Mouse (Mus musculus): ENCODE data around the gene Duoxa1. TPM values are rescaled to one million over a fixed set of nuclear protein-coding genes. Genes with fewer than 3 reads are reported as not detected.

Duoxa1 gene
- polyA plus RNA-seq, 1 experiment, result not detected

GRCm38 (mm10) chr2:122325361-122325760 is 11.8 kb upstream of the Duoxa1 start:
- no peak overlapping the region for H3K27ac ChIP-seq (ENCODE audit: insufficient read depth, low read length)
- H3K36me3 ChIP-seq (ENCODE audit: control insufficient read depth, insufficient read depth, low read length, poor library complexity, severe bottlenecking), result no peaks in the 10 kb centered on the region
- H3K4me3 ChIP-seq (ENCODE audit: low read depth, low read length), result no peak overlapping the region
- no peaks in the 10 kb centered on the region for H3K4me1 ChIP-seq (ENCODE audit: control insufficient read depth, insufficient read depth, low read length)
- no peaks in the 10 kb centered on the region for H3K9me3 ChIP-seq (replicated peaks; ENCODE audit: control insufficient read depth, insufficient read depth, low read length, poor library complexity, severe bottlenecking)
- no peaks in the 10 kb centered on the region for H3K27me3 ChIP-seq (ENCODE audit: control insufficient read depth, insufficient read depth, low read length, poor library complexity, severe bottlenecking)
- no peak overlapping the region for H3K9ac ChIP-seq (ENCODE audit: low read depth, poor library complexity, severe bottlenecking)
- no peak for TF ChIP-seq CTCF (IDR thresholded peaks at IDR 0.05; ENCODE audit: low read depth, low read length)
- TF ChIP-seq EP300 (IDR thresholded peaks at IDR 0.05; ENCODE audit: insufficient read depth, low read depth, low read length), result no peak
- no peak for TF ChIP-seq POLR2A (IDR thresholded peaks at IDR 0.05; ENCODE audit: insufficient read depth, low read length)

GRCm38 (mm10) chr2:122324586-122324985 is 11.1 kb upstream of the Duoxa1 start:
- H3K4me3 ChIP-seq (ENCODE audit: low read depth, low read length), result no peak overlapping the region
- TF ChIP-seq EP300 (IDR thresholded peaks at IDR 0.05; ENCODE audit: insufficient read depth, low read depth, low read length) (no peak), CTCF (IDR thresholded peaks at IDR 0.05; ENCODE audit: low read depth, low read length) (no peak), POLR2A (IDR thresholded peaks at IDR 0.05; ENCODE audit: insufficient read depth, low read length) (no peak)
- H3K9ac ChIP-seq (ENCODE audit: low read depth, poor library complexity, severe bottlenecking), result no peak overlapping the region
- no peaks in the 10 kb centered on the region for H3K9me3 ChIP-seq (replicated peaks; ENCODE audit: control insufficient read depth, insufficient read depth, low read length, poor library complexity, severe bottlenecking)
- no peaks in the 10 kb centered on the region for H3K27me3 ChIP-seq (ENCODE audit: control insufficient read depth, insufficient read depth, low read length, poor library complexity, severe bottlenecking)
- H3K4me1 ChIP-seq (ENCODE audit: control insufficient read depth, insufficient read depth, low read length), result no peaks in the 10 kb centered on the region
- no peaks in the 10 kb centered on the region for H3K36me3 ChIP-seq (ENCODE audit: control insufficient read depth, insufficient read depth, low read length, poor library complexity, severe bottlenecking)
- no peak overlapping the region for H3K27ac ChIP-seq (ENCODE audit: insufficient read depth, low read length)

GRCm38 (mm10) chr2:122323960-122324359 is 10.4 kb upstream of the Duoxa1 start:
- H3K9ac ChIP-seq (ENCODE audit: low read depth, poor library complexity, severe bottlenecking), result no peak overlapping the region
- H3K4me3 ChIP-seq (ENCODE audit: low read depth, low read length), result no peak overlapping the region
- H3K36me3 ChIP-seq (ENCODE audit: control insufficient read depth, insufficient read depth, low read length, poor library complexity, severe bottlenecking), result no peaks in the 10 kb centered on the region
- H3K4me1 ChIP-seq (ENCODE audit: control insufficient read depth, insufficient read depth, low read length), result no peaks in the 10 kb centered on the region
- no peaks in the 10 kb centered on the region for H3K9me3 ChIP-seq (replicated peaks; ENCODE audit: control insufficient read depth, insufficient read depth, low read length, poor library complexity, severe bottlenecking)
- TF ChIP-seq POLR2A (IDR thresholded peaks at IDR 0.05; ENCODE audit: insufficient read depth, low read length) (no peak), CTCF (IDR thresholded peaks at IDR 0.05; ENCODE audit: low read depth, low read length) (no peak)
- no peak overlapping the region for H3K27ac ChIP-seq (ENCODE audit: insufficient read depth, low read length)
- no peaks in the 10 kb centered on the region for H3K27me3 ChIP-seq (ENCODE audit: control insufficient read depth, insufficient read depth, low read length, poor library complexity, severe bottlenecking)

- H3K9me3 ChIP-seq (replicated peaks; ENCODE audit: control insufficient read depth, insufficient read depth, low read length, poor library complexity, severe bottlenecking), result no peaks in the 10 kb centered on the region
- TF ChIP-seq POLR2A (IDR thresholded peaks at IDR 0.05; ENCODE audit: insufficient read depth, low read length) (no peak), EP300 (IDR thresholded peaks at IDR 0.05; ENCODE audit: insufficient read depth, low read depth, low read length) (no peak), CTCF (IDR thresholded peaks at IDR 0.05; ENCODE audit: low read depth, low read length) (no peak)
- H3K4me3 ChIP-seq (ENCODE audit: low read depth, low read length), result no peak overlapping the region
- no peaks in the 10 kb centered on the region for H3K4me1 ChIP-seq (ENCODE audit: control insufficient read depth, insufficient read depth, low read length)
- 0 out of 2 replicates have a peak, but pooled peaks cover 2% of the 10 kb centered on the region for H3K27me3 ChIP-seq (ENCODE audit: control insufficient read depth, insufficient read depth, low read length, poor library complexity, severe bottlenecking)
- no peak overlapping the region for H3K27ac ChIP-seq (ENCODE audit: insufficient read depth, low read length)
- H3K9ac ChIP-seq (ENCODE audit: low read depth, poor library complexity, severe bottlenecking), result no peak overlapping the region
- H3K36me3 ChIP-seq (ENCODE audit: control insufficient read depth, insufficient read depth, low read length, poor library complexity, severe bottlenecking), result no peaks in the 10 kb centered on the region
Observed at GRCm38 (mm10) chr2:122317384-122317783, 3.9 kb upstream of the Duoxa1 start.

DNA sequence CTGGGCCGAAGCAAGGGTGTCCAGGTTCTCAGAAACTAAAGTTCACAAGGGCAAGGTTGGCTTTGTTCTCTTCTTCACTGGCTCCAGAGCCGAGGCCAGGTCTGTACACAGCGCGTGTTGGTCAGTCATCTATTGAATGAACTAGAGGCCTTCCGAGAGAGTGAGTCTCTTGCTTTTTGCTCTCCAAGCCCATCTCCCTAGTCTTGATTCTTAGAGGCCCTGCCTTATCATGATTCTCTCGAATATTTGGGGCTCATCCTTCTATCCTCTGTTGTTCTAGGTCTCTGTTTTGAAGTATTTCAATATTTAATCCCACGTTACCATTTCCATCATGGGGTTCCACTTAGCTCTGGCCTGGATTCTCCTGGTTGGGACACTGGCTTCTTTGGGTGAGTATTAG is 1.8 kb upstream of the Duoxa1 start, which contains the start of gene Duox1:
Duox1 (plus strand) TSS at position 301 of the 400 bp plus-strand sequence.
- H3K9me3 ChIP-seq (replicated peaks; ENCODE audit: control insufficient read depth, insufficient read depth, low read length, poor library complexity, severe bottlenecking), result no peaks in the 10 kb centered on the region
- H3K4me1 ChIP-seq (ENCODE audit: control insufficient read depth, insufficient read depth, low read length), result no peaks in the 10 kb centered on the region
- no peaks in the 10 kb centered on the region for H3K36me3 ChIP-seq (ENCODE audit: control insufficient read depth, insufficient read depth, low read length, poor library complexity, severe bottlenecking)
- H3K27ac ChIP-seq (ENCODE audit: insufficient read depth, low read length), result no peak within 1 kb of the TSS
- TF ChIP-seq CTCF (IDR thresholded peaks at IDR 0.05; ENCODE audit: low read depth, low read length) (no peak), EP300 (IDR thresholded peaks at IDR 0.05; ENCODE audit: insufficient read depth, low read depth, low read length) (no peak), POLR2A (IDR thresholded peaks at IDR 0.05; ENCODE audit: insufficient read depth, low read length) (no peak)
- H3K4me3 ChIP-seq (ENCODE audit: low read depth, low read length), result no peak within 1 kb of the TSS
- H3K9ac ChIP-seq (ENCODE audit: low read depth, poor library complexity, severe bottlenecking), result no peak within 1 kb of the TSS
- 0 out of 2 replicates have a peak, but pooled peaks cover 2% of the 10 kb centered on the region for H3K27me3 ChIP-seq (ENCODE audit: control insufficient read depth, insufficient read depth, low read length, poor library complexity, severe bottlenecking)

GRCm38 (mm10) chr2:122312722-122313417 is 660 bp downstream of the Duoxa1 start:
- no peak overlapping the region for H3K9ac ChIP-seq (ENCODE audit: low read depth, poor library complexity, severe bottlenecking)
- H3K27me3 ChIP-seq (ENCODE audit: control insufficient read depth, insufficient read depth, low read length, poor library complexity, severe bottlenecking), result 0 out of 2 replicates have a peak, but pooled peaks cover 2% of the 10 kb centered on the region
- peak overlapping the region; percentile 61 for H3K4me3 ChIP-seq (ENCODE audit: low read depth, low read length)
- no peaks in the 10 kb centered on the region for H3K36me3 ChIP-seq (ENCODE audit: control insufficient read depth, insufficient read depth, low read length, poor library complexity, severe bottlenecking)
- TF ChIP-seq EP300 (IDR thresholded peaks at IDR 0.05; ENCODE audit: insufficient read depth, low read depth, low read length), result no peak
- TF ChIP-seq POLR2A (IDR thresholded peaks at IDR 0.05; ENCODE audit: insufficient read depth, low read length), result no peak
- peak; percentile 57 for TF ChIP-seq CTCF (IDR thresholded peaks at IDR 0.05; ENCODE audit: low read depth, low read length)
- H3K4me1 ChIP-seq (ENCODE audit: control insufficient read depth, insufficient read depth, low read length), result no peaks in the 10 kb centered on the region
- H3K27ac ChIP-seq (ENCODE audit: insufficient read depth, low read length), result no peak overlapping the region
- H3K9me3 ChIP-seq (replicated peaks; ENCODE audit: control insufficient read depth, insufficient read depth, low read length, poor library complexity, severe bottlenecking), result no peaks in the 10 kb centered on the region
